Mouse (Mus musculus) intestine, embryonic 14.5 days (tissue): ENCODE data around the gene Nat8f1. TPM values are rescaled to one million over a fixed set of nuclear protein-coding genes. Genes with fewer than 3 reads are reported as not detected.
"Not testable (repeated sequence)": the region's sequence is repeated elsewhere in the genome, so short reads cannot be mapped to it uniquely, and the experiment has no call there.

Experiments used
- ATAC-seq: fragments of 200-750 bp; cut with Nextera tagmentation; replicated peaks from 2 replicates; pipeline ENCODE4 v1.8.0; 2017; ENCODE audit warnings: low read depth, moderate number of reproducible peaks, moderate TSS enrichment, moderate library complexity; ENCODE audit not compliant: low FRiP score, low TSS enrichment
- DNase-seq: peaks from one replicate; pipeline ENCODE4 v3.0.0-alpha.2; 2018; ENCODE audit warnings: low spot score
- H3K27ac ChIP-seq: fragments of 300-500 bp; sonication (generic); 2 replicates; pipeline ENCODE4 v1.5.1; 2014; ENCODE audit warnings: low read depth, mild to moderate bottlenecking, control low read depth
- H3K27me3 ChIP-seq: fragments of 300-500 bp; sonication (generic); replicated peaks from 2 replicates; pipeline ENCODE4 v1.6.1; 2014; ENCODE audit warnings: low read length, control low read depth; ENCODE audit not compliant: control insufficient read depth, insufficient read depth
- H3K36me3 ChIP-seq: fragments of 300-500 bp; sonication (generic); 2 replicates; pipeline ENCODE4 v1.6.1; 2014; ENCODE audit warnings: low read length, control low read depth; ENCODE audit not compliant: control insufficient read depth, insufficient read depth
- H3K4me1 ChIP-seq: fragments of 300-500 bp; sonication (generic); replicated peaks from 2 replicates; pipeline ENCODE4 v1.6.1; 2014; ENCODE audit warnings: low read length, control low read depth, mixed read lengths; ENCODE audit not compliant: control insufficient read depth, insufficient read depth
- H3K4me2 ChIP-seq: fragments of 300-500 bp; sonication (generic); 2 replicates; pipeline ENCODE4 v1.6.1; 2014; ENCODE audit warnings: low read length
- H3K4me3 ChIP-seq: fragments of 300-500 bp; sonication (generic); 2 replicates; pipeline ENCODE4 v1.5.1; 2014; ENCODE audit warnings: low read depth, low read length, control low read depth, mixed read lengths
- H3K9ac ChIP-seq: fragments of 300-500 bp; sonication (generic); 2 replicates; pipeline ENCODE4 v1.6.1; 2014; ENCODE audit warnings: mild to moderate bottlenecking, low read length
- H3K9me3 ChIP-seq: fragments of 300-500 bp; sonication (generic); 2 replicates; pipeline ENCODE4 v1.6.1; 2016; ENCODE audit warnings: low read length, control low read depth; ENCODE audit not compliant: control insufficient read depth
- WGBS: fragments of 180-500 bp; shearing (Covaris S2); extraction: QIAGEN DNeasy Blood & Tissue Kit; methylation state at CpG from one replicate; pipeline ENCODE4 v1.1.7; 2014; 5-methylcytosine and 5-hydroxymethylcytosine counted together
- polyA plus RNA-seq: library from polyadenylated mRNA; unstranded; fragments of >200 nt; fragmentation: Nextera tagmentation; extraction: Ambion mirVana; gene quantifications from 2 replicates; pipeline ENCODE4 v1.2.1, GENCODE M21; 2014

Nat8f1 gene
- polyA plus RNA-seq, 1 experiment from 2014 or later = 4.8 TPM

GRCm38 (mm10) chr6:85866166-85866565, 49.3 kb downstream of the Nat8f1 start:
- DNase-seq, ATAC-seq, H3K9me3 ChIP-seq, H3K4me3 ChIP-seq, H3K4me2 ChIP-seq, H3K4me1 ChIP-seq, H3K9ac ChIP-seq, H3K27me3 ChIP-seq, H3K27ac ChIP-seq, H3K36me3 ChIP-seq: not testable (repeated sequence)
- WGBS = 86% methylated on average over 3 of the region's 3 CpGs

GRCm38 (mm10) chr6:85864900-85865639, 50.4 kb downstream of the Nat8f1 start:
- DNase-seq, H3K36me3 ChIP-seq, H3K4me3 ChIP-seq, H3K9me3 ChIP-seq, ATAC-seq, H3K27ac ChIP-seq, H3K27me3 ChIP-seq, H3K4me2 ChIP-seq, H3K9ac ChIP-seq, H3K4me1 ChIP-seq: not testable (repeated sequence)
- 65% methylated on average over 6 of the region's 7 CpGs for WGBS

DNA sequence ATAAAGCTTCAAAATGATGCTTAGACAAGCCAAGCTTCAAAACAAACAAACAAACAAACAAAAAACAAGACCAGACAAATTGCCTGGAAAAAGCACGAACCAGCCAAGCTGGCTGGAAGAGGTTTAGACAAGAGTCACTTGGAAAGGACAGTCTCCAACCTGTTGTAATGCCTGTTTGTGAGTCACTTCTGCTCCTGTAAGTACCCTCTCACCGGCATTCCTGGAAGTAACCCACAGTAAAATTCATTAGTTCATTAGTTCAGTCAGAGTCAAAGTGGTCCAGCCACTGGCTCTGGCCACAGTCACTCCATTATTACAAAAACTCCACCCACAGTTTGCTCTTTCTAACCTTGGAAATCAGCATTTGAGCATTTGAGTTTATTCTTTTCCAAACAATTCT, 51.6 kb downstream of the Nat8f1 start:
- no peaks in the 10 kb centered on the region for H3K36me3 ChIP-seq
- no peaks in the 10 kb centered on the region for H3K4me1 ChIP-seq
- DNase-seq = no peak
- ATAC-seq = no peak
- H3K9ac ChIP-seq = no peak overlapping the region
- no peaks in the 10 kb centered on the region for H3K27me3 ChIP-seq
- no peaks in the 10 kb centered on the region for H3K9me3 ChIP-seq
- no peak overlapping the region for H3K4me2 ChIP-seq
- H3K27ac ChIP-seq = no peak overlapping the region
- no peak overlapping the region for H3K4me3 ChIP-seq
- WGBS = 88% methylated on average over 2 of the region's 2 CpGs

- no peak for DNase-seq
- no peaks in the 10 kb centered on the region for H3K27me3 ChIP-seq
- H3K36me3 ChIP-seq = no peaks in the 10 kb centered on the region
- no peak for ATAC-seq
- H3K27ac ChIP-seq = no peak overlapping the region
- H3K9ac ChIP-seq = no peak overlapping the region
- no peaks in the 10 kb centered on the region for H3K9me3 ChIP-seq
- no peaks in the 10 kb centered on the region for H3K4me1 ChIP-seq
- H3K4me2 ChIP-seq = no peak overlapping the region
- H3K4me3 ChIP-seq = no peak overlapping the region
- 90% methylated on average over 2 of the region's 2 CpGs for WGBS
Observed at GRCm38 (mm10) chr6:85863136-85863535, 52.4 kb downstream of the Nat8f1 start.

- ATAC-seq (no peak), DNase-seq (no peak)
- 76% methylated on average over 3 of the region's 3 CpGs for WGBS
- Histone ChIP-seq H3K27ac (no peak overlapping the region), H3K4me2 (no peak overlapping the region), H3K27me3 (no peaks in the 10 kb centered on the region), H3K9ac (no peak overlapping the region), H3K4me3 (no peak overlapping the region), H3K4me1 (no peaks in the 10 kb centered on the region), H3K36me3 (no peaks in the 10 kb centered on the region), H3K9me3 (no peaks in the 10 kb centered on the region)
Observed at GRCm38 (mm10) chr6:85862565-85862964, 52.9 kb downstream of the Nat8f1 start.

GRCm38 (mm10) chr6:85861247-85861646, 54.2 kb downstream of the Nat8f1 start:
- H3K4me1 ChIP-seq = no peaks in the 10 kb centered on the region
- H3K27ac ChIP-seq = no peak overlapping the region
- H3K27me3 ChIP-seq = no peaks in the 10 kb centered on the region
- DNase-seq (no peak), ATAC-seq (no peak)
- WGBS = 77% methylated on average over 3 of the region's 3 CpGs
- no peaks in the 10 kb centered on the region for H3K36me3 ChIP-seq
- H3K9ac ChIP-seq = no peak overlapping the region
- H3K4me3 ChIP-seq = no peak overlapping the region
- H3K4me2 ChIP-seq = no peak overlapping the region
- H3K9me3 ChIP-seq = no peaks in the 10 kb centered on the region

Other genes with a start within 250 kb of the Nat8f1 start
- gene Nat8f7, start 202.5 kb downstream of the Nat8f1 start, polyA plus RNA-seq = not detected in 2 replicates
- gene Nat8f3, start 149.9 kb downstream of the Nat8f1 start, polyA plus RNA-seq = 0.11 and 0.15 TPM in 2 replicates
- not detected in 2 replicates for gene Nat8f6, start 94.7 kb downstream of the Nat8f1 start, polyA plus RNA-seq
- not detected in 2 replicates for gene Nat8f5, start 94.7 kb downstream of the Nat8f1 start, polyA plus RNA-seq
- 0.16 and 0.42 TPM in 2 replicates for gene Nat8, start 83.6 kb downstream of the Nat8f1 start, polyA plus RNA-seq
- gene Nat8f2, start 46.5 kb downstream of the Nat8f1 start, polyA plus RNA-seq = 0.09 TPM in 1 of 2 replicates, not detected in the other
- gene Nat8f4, start 10.8 kb downstream of the Nat8f1 start, polyA plus RNA-seq = 4.1 and 4.5 TPM in 2 replicates
- 27.8 and 30.3 TPM in 2 replicates for gene Tprkb, start 3.8 kb downstream of the Nat8f1 start, polyA plus RNA-seq
- 42.5 and 44.1 TPM in 2 replicates for gene Dusp11, start 46.0 kb upstream of the Nat8f1 start, polyA plus RNA-seq
- gene Figla, start 100.5 kb upstream of the Nat8f1 start, polyA plus RNA-seq = not detected in 2 replicates
- gene Add2, start 113.0 kb upstream of the Nat8f1 start, polyA plus RNA-seq = 7.4 and 7.7 TPM in 2 replicates